Mouse (Mus musculus) lung, postnatal 14 days (tissue): ENCODE measurements around the gene 1500015O10Rik.

ENCODE experiments used
- DNase-seq: peaks from one replicate; pipeline ENCODE4 v3.0.0; 2021

Gene 1500015O10Rik

GRCm38 (mm10) chr1:43730491-43730924 is at the start of gene 1500015O10Rik:
TSS of gene 1500015O10Rik (plus strand) at chr1:43730602.
- DNase-seq = peak; percentile 59

GRCm38 (mm10) chr1:43689983-43690382 is 40.4 kb upstream of the 1500015O10Rik start:
- no peak for DNase-seq

DNA sequence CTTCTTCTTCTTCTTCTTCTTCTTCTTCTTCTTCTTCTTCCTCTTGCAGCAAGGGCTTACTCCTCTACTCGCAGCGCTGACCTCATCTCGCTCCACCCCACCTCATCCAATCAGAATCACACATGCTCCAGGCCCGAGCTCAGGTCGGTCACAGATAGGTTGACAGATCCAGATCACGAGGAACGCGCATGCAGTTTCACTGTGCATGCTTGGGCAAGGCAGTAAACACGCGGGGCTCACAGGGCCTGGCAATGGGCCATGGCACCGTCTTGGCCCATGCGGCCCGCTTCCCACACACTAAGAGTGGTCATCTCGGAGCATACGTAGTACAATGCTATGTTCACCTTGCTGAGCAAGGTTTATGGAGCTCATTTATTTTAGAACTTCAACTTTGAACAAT is 39.9 kb upstream of the 1500015O10Rik start:
- no peak for DNase-seq

GRCm38 (mm10) chr1:43694076-43694475 is 36.3 kb upstream of the 1500015O10Rik start:
- DNase-seq = no peak

GRCm38 (mm10) chr1:43694851-43695545 is 35.4 kb upstream of the 1500015O10Rik start:
- peak; percentile 79 for DNase-seq

- peak; percentile 7 for DNase-seq
These were observed 31.8 kb upstream of the 1500015O10Rik start for GRCm38 (mm10) chr1:43698577-43699000.

GRCm38 (mm10) chr1:43714841-43715240 is 15.6 kb upstream of the 1500015O10Rik start:
- peak; percentile 49 for DNase-seq

GRCm38 (mm10) chr1:43717967-43718366 is 12.4 kb upstream of the 1500015O10Rik start:
- DNase-seq = peak; percentile 47

- no peak for DNase-seq
These were observed 11.6 kb upstream of the 1500015O10Rik start for GRCm38 (mm10) chr1:43718793-43719192.

DNA sequence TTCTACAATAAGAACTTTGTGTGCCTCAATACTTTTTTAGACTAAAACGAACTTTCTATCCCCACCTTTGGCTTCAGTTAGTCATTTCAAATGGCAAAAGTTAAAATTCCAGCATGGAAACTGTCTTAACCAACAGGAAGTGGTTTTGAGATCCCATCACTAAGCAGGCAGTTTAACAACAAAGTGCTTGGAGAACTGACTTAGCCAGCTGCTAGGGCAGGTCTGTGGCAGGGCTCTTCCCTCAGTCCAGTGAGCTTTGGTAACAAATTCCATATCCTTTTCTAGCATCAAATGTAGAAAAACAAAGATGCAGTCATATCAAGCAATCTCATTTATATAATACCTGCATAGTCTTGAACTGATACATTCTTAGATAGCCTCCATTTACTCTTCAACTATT is 7.9 kb upstream of the 1500015O10Rik start:
- no peak for DNase-seq

GRCm38 (mm10) chr1:43732100-43732499 is 1.7 kb downstream of the 1500015O10Rik start:
- no peak for DNase-seq

- DNase-seq = no peak
These were observed 2.3 kb downstream of the 1500015O10Rik start for GRCm38 (mm10) chr1:43732657-43733056.

GRCm38 (mm10) chr1:43737812-43738518 is 7.6 kb downstream of the 1500015O10Rik start:
- peak; percentile 71 for DNase-seq

- no peak for DNase-seq
These were observed 8.1 kb downstream of the 1500015O10Rik start for GRCm38 (mm10) chr1:43738519-43738894.

DNA sequence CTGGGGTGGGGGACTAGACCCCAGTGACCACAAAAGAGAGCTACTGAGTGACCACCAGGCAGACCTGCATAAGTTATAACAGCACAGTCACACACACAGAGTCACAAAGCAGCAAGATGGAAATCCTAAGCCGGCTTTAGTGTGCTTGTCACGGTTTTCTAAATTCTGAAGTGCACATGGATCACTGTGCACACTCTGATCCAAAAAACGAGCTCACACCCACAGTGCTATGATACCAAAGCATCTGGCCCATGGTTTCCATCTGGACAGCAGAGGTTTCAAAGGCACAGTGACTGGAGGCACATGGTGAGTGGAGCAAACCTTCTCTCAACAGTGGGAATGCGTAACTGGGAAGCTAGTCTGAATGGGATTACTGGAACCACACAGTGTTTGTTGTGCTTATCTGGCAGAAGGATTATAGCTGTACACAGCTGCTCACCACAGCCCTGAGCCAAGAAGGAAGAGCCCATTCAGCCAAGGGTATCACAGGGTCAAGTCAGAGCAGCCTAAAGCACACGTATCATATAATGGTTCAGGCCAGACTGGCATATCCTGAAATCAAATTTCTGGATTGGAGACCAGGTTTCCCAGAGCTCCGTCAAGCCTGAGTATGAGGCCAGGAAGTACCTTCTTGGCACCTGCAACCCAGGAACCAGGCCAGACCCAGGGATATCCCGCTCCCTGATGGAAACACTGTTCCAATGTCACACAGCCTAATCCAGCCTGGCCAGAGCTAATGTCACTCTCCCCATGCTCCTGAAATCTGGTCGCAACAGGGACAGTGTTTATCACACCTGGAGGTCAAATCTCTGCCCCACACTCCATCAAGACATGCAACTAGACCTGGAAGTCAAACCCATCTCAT is 24.3 kb downstream of the 1500015O10Rik start:
- no peak for DNase-seq

DNA sequence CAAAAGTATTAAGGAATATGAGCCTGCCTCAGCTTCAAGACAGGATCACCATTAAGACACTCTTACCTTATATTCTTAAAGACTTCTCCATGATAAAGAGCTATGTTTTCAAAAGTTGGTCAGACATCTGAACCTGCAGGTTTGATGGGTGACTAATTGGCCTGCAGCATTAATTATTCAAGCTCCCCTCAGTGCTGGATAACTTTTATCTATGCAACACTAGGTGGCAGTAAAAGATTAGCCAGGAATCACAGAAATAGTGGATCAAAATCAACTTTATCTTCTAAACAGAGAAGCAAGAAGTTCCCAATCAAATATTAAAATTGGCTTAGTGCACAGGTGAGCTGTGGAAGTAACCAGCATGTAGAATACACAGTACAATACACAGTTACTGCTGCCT is 29.7 kb downstream of the 1500015O10Rik start:
- DNase-seq = no peak

DNA sequence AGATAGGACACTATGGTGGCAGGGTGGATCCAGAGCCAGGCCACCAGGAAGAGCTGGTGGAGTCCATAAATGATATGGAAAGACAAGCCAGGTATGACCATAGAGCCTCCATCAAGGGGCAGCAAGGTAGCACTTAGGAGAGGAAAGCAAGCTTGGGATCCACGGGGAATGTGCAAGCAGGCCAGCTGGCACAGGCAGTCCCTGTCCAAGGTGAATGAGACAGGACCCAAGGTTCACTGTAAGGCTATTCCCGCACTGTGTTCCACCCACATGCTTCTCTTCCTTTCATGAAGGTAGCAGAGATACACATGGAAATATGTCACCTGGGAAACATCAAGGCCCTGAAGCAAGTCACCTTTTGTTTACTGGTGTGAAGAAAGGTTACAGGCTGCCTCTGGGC is 34.1 kb downstream of the 1500015O10Rik start:
- DNase-seq = no peak

- DNase-seq = no peak
These were observed 35.9 kb downstream of the 1500015O10Rik start for GRCm38 (mm10) chr1:43766328-43766727.

DNA sequence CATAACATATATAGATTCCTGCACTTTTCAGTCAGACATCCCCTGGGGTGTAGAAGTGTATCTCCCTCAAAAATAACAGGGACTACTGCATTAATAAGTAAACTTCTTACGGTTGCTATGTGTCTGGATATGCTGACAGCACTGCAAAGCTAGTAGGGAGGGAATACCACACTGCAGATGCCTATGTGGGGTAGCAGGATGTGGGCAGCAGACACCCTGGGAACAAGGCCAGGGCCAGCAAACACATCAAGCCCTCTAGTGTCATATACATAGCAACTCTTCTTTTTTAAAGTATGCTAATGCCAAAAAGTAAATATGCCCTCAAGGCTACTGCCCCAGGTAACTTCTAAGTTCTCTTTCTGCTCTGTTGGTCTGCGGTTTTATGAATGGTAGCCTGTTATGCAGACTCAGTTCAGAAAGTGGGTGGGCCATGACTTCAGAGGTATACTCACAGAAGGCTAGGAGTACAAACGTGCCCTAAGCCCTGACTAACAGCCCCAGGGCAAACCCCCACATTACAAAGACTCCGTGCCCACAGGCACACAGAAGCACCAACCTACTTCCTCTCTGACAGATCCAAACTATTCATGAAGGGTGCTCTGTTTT is 38.1 kb downstream of the 1500015O10Rik start:
- no peak for DNase-seq

GRCm38 (mm10) chr1:43769348-43769747 is 38.9 kb downstream of the 1500015O10Rik start:
- no peak for DNase-seq

DNA sequence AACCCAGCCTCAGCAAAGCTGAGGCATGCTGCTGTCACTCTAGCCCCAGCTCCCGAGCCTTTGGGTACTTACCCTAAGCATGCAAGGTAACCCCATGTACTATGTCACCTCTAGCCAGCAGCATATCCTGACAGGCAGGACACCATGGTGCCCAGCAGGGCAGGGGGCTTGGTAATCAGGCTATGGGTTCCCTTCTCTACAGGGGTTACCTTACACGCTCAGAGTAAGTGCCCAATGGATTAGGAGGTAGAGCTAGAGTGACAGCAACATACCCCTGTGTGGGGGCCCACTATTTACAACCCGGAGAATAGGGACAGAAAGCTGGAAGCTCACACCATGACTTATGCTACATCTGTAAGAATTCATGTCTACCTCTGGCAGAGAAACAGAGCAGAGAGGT is 39.6 kb downstream of the 1500015O10Rik start:
- DNase-seq = no peak

DNA sequence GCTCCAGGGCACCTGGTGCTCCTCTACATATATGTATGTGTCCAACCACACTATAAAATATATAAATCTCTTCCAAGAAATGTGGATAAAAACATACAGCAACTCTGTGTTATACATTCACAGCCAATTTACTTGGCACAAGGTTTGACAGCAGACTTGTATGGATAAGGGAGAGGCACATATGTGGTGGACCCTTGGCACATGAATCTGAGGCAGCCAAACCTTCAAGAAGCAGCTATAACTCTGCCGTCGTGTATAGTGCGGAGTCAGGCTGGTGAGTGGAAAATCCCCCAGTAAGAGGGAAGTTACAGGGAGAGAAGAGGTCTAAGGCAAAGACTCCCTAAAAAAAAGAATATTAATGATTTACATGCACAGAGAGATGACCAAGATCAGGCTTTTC is 42.3 kb downstream of the 1500015O10Rik start:
- no peak for DNase-seq

- DNase-seq = no peak
These were observed 43.7 kb downstream of the 1500015O10Rik start for GRCm38 (mm10) chr1:43774126-43774525.
